Mouse (Mus musculus) limb, embryonic 10.5 days (tissue): ENCODE data around the gene Ddo. TPM values are rescaled to one million over a fixed set of nuclear protein-coding genes. Genes with fewer than 3 reads are reported as not detected.
A peak's percentile ranks its signal among the peaks of the same experiment; 100 is the strongest.

ENCODE experiments used
- DNase-seq: peaks from one replicate; pipeline ENCODE4 v3.0.0-alpha.2; 2017; ENCODE audit warnings: low spot score
- H3K27ac ChIP-seq: fragments of 300-500 bp; sonication (generic); 2 replicates; pipeline ENCODE4 v1.5.1; 2016; ENCODE audit warnings: mild to moderate bottlenecking
- H3K27me3 ChIP-seq: fragments of 300-500 bp; sonication (generic); 2 replicates; pipeline ENCODE4 v1.6.1; 2016; ENCODE audit warnings: low read depth, mild to moderate bottlenecking; ENCODE audit not compliant: poor library complexity, severe bottlenecking
- H3K36me3 ChIP-seq: fragments of 300-500 bp; sonication (generic); 2 replicates; pipeline ENCODE4 v1.6.1; 2016; ENCODE audit warnings: mild to moderate bottlenecking, moderate library complexity
- H3K4me1 ChIP-seq: fragments of 300-500 bp; sonication (generic); 2 replicates; pipeline ENCODE4 v1.6.1; 2016
- H3K4me3 ChIP-seq: fragments of 300-500 bp; sonication (generic); 2 replicates; pipeline ENCODE4 v1.5.1; 2016; ENCODE audit warnings: mild to moderate bottlenecking, moderate library complexity
- H3K9me3 ChIP-seq: fragments of 300-500 bp; sonication (generic); replicated peaks from 2 replicates; pipeline ENCODE4 v1.6.1; 2016; ENCODE audit warnings: mild to moderate bottlenecking
- WGBS: fragments of 180-500 bp; shearing (Covaris S2); methylation state at CpG from one replicate; pipeline ENCODE4 v1.1.7; 2016; 5-methylcytosine and 5-hydroxymethylcytosine counted together
- polyA plus RNA-seq: library from polyadenylated mRNA; unstranded; fragments of >200 nt; fragmentation: Nextera tagmentation; extraction: Ambion mirVana; gene quantifications from 2 replicates; pipeline ENCODE4 v1.2.1, GENCODE M21; 2016

The Ddo gene
- polyA plus RNA-seq, 1 experiment from 2014 or later: 0.34 TPM

GRCm38 (mm10) chr10:40726288-40726902, 96.6 kb downstream of the Ddo start:
- Histone ChIP-seq H3K27ac (peak overlapping the region; percentile 30; the same call in 1 of the 2 replicates), H3K36me3 (no peaks in the 10 kb centered on the region), H3K9me3 (no peaks in the 10 kb centered on the region), H3K4me3 (no peak overlapping the region), H3K4me1 (peaks cover 49% of the 10 kb centered on the region), H3K27me3 (no peaks in the 10 kb centered on the region)
- peak; percentile 31 for DNase-seq
- WGBS: 72% methylated on average over 11 of the region's 11 CpGs

GRCm38 (mm10) chr10:40726989-40727388, 97.2 kb downstream of the Ddo start:
- no peaks in the 10 kb centered on the region for H3K9me3 ChIP-seq
- 33% methylated on average over 5 of the region's 5 CpGs for WGBS
- H3K36me3 ChIP-seq: no peaks in the 10 kb centered on the region
- peak; percentile 29 for DNase-seq
- no peak overlapping the region for H3K4me3 ChIP-seq
- H3K27ac ChIP-seq: no peak overlapping the region
- H3K4me1 ChIP-seq: peaks cover 46% of the 10 kb centered on the region
- H3K27me3 ChIP-seq: no peaks in the 10 kb centered on the region

- Histone ChIP-seq H3K27me3 (no peaks in the 10 kb centered on the region), H3K36me3 (no peaks in the 10 kb centered on the region), H3K4me1 (peaks cover 27% of the 10 kb centered on the region), H3K9me3 (no peaks in the 10 kb centered on the region), H3K27ac (no peak overlapping the region), H3K4me3 (no peak overlapping the region)
- DNase-seq: no peak
- 81% methylated on average over 5 of the region's 5 CpGs for WGBS
These were observed 100.4 kb downstream of the Ddo start for GRCm38 (mm10) chr10:40730200-40730599.

Other genes starting within 250 kb of the Ddo start
- gene Slc22a16, start 59.7 kb upstream of the Ddo start, polyA plus RNA-seq: not detected in 2 replicates
- 1.6 and 1.8 TPM in 2 replicates for gene Mettl24, start 53.3 kb downstream of the Ddo start, polyA plus RNA-seq